Mouse (Mus musculus) CH12.LX (cell line): Measurements from ENCODE around the gene Olfr884. TPM values are rescaled to one million over a fixed set of nuclear protein-coding genes. Genes with fewer than 3 reads are reported as not detected.
A peak's percentile ranks its signal among the peaks of the same experiment; 100 is the strongest.

Experiments
- DNase-seq: peaks from one replicate; pipeline ENCODE4 v3.0.0-alpha.2; 2013; ENCODE audit errors: extremely low read depth
- H3K27ac ChIP-seq: 2 replicates; pipeline ENCODE4 v1.5.1; 2012; ENCODE audit warnings: low read depth, mild to moderate bottlenecking, control low read depth, moderate library complexity; ENCODE audit not compliant: insufficient read depth
- H3K27me3 ChIP-seq: replicated peaks from 2 replicates; pipeline ENCODE3; 2012; ENCODE audit warnings: inconsistent platforms
- H3K36me3 ChIP-seq, 2 experiments: replicated peaks in 1 of 2; 2 replicates each; pipeline versions ENCODE3 to v1.6.1; 2012; ENCODE audit warnings: inconsistent platforms in 1 of 2, low read length in 1 of 2, mild to moderate bottlenecking in 1 of 2, mixed read lengths in 1 of 2, moderate library complexity in 1 of 2; ENCODE audit not compliant: control insufficient read depth in 1 of 2, insufficient read depth in 1 of 2
- H3K4me1 ChIP-seq, 2 experiments: 2 replicates each; pipeline ENCODE4 v1.6.1; 2012; ENCODE audit warnings: inconsistent platforms in 1 of 2, moderate library complexity in 1 of 2; ENCODE audit not compliant: insufficient read depth in 2 of 2, control insufficient read depth in 1 of 2
- H3K4me2 ChIP-seq: 2 replicates; pipeline ENCODE4 v1.6.1; 2012; ENCODE audit warnings: low read depth, mild to moderate bottlenecking, control low read depth; ENCODE audit not compliant: poor library complexity, insufficient read depth, severe bottlenecking
- H3K4me3 ChIP-seq, 3 experiments: fragments of 150-350 bp in 1 of 3; sonication (generic) in 1 of 3; replicated peaks in 1 of 3; 2 replicates each; pipeline versions ENCODE3 to v1.5.1; 2011 to 2012; ENCODE audit warnings: low read depth in 2 of 3, low read length in 2 of 3, mild to moderate bottlenecking in 2 of 3, moderate library complexity in 2 of 3, control low read depth in 1 of 3, improper control_type of control experiment in 1 of 3, inconsistent platforms in 1 of 3, mixed read lengths in 1 of 3; ENCODE audit not compliant: poor library complexity in 1 of 3
- H3K79me2 ChIP-seq: replicated peaks from 2 replicates; pipeline ENCODE4 v1.6.1; 2012; ENCODE audit warnings: mild to moderate bottlenecking, moderate library complexity; ENCODE audit not compliant: control insufficient read depth, poor library complexity, insufficient read depth, severe bottlenecking; ENCODE audit errors: extremely low read depth
- H3K9ac ChIP-seq: 2 replicates; pipeline ENCODE4 v1.6.1; 2012; ENCODE audit warnings: low read depth, mild to moderate bottlenecking, control low read depth, moderate library complexity; ENCODE audit not compliant: insufficient read depth
- H3K9me3 ChIP-seq: replicated peaks from 2 replicates; pipeline ENCODE3; 2012; ENCODE audit warnings: low read length, inconsistent platforms, mixed read lengths
- BHLHE40 ChIP-seq: IDR thresholded peaks from 2 replicates; pipeline ENCODE4 v1.6.1; 2011; ENCODE audit warnings: mild to moderate bottlenecking, low read depth, low read length, improper control_type of control experiment
- CHD1 ChIP-seq: IDR thresholded peaks from 2 replicates; pipeline ENCODE4 v1.6.1; 2012; ENCODE audit warnings: low read depth, low read length, improper control_type of control experiment, inconsistent platforms
- CHD2 ChIP-seq: IDR thresholded peaks from 2 replicates; pipeline ENCODE4 v1.6.1; 2011; ENCODE audit warnings: low read length, improper control_type of control experiment
- CTCF ChIP-seq, 2 experiments: IDR thresholded peaks in 1 of 2; conservative IDR thresholded peaks in 1 of 2; 2 replicates each; pipeline ENCODE4 v1.5.1; 2011 to 2012; ENCODE audit warnings: low read depth in 2 of 2, low read length in 2 of 2, improper control_type of control experiment in 1 of 2, inconsistent platforms in 1 of 2, mild to moderate bottlenecking in 1 of 2, moderate library complexity in 1 of 2
- E2F4 ChIP-seq: IDR thresholded peaks from 2 replicates; pipeline ENCODE4 v1.6.1; 2011; ENCODE audit warnings: low read depth, low read length, improper control_type of control experiment; ENCODE audit not compliant: insufficient replicate concordance
- ELF1 ChIP-seq: IDR thresholded peaks from 2 replicates; pipeline ENCODE4 v1.6.1; 2014; ENCODE audit warnings: low read depth, mild to moderate bottlenecking, inconsistent platforms, low read length, improper control_type of control experiment
- EP300 ChIP-seq: IDR thresholded peaks from 2 replicates; pipeline ENCODE4 v1.6.1; 2011; ENCODE audit warnings: low read length, improper control_type of control experiment
- HCFC1 ChIP-seq: IDR thresholded peaks from 2 replicates; pipeline ENCODE4 v1.6.1; 2012; ENCODE audit warnings: low read depth, mild to moderate bottlenecking, inconsistent platforms, low read length, improper control_type of control experiment
- JUN ChIP-seq: IDR thresholded peaks from 2 replicates; pipeline ENCODE4 v1.6.1; 2011; ENCODE audit warnings: low read depth, mild to moderate bottlenecking, low read length, improper control_type of control experiment, moderate library complexity; ENCODE audit not compliant: insufficient read depth
- JUND ChIP-seq: conservative IDR thresholded peaks from 2 replicates; pipeline ENCODE4 v1.6.1; 2011; ENCODE audit warnings: low read depth, low read length, improper control_type of control experiment
- KAT2A ChIP-seq: IDR thresholded peaks from 2 replicates; pipeline ENCODE4 v1.6.1; 2012; ENCODE audit warnings: low read length, improper control_type of control experiment, inconsistent platforms; ENCODE audit not compliant: insufficient replicate concordance
- MAFK ChIP-seq: IDR thresholded peaks from 2 replicates; pipeline ENCODE4 v1.6.1; 2011; ENCODE audit warnings: low read length, improper control_type of control experiment; ENCODE audit not compliant: insufficient replicate concordance
- MAX ChIP-seq: IDR thresholded peaks from 2 replicates; pipeline ENCODE4 v1.6.1; 2011; ENCODE audit warnings: low read length, improper control_type of control experiment
- MAZ ChIP-seq: IDR thresholded peaks from 2 replicates; pipeline ENCODE4 v1.6.1; 2012; ENCODE audit warnings: low read depth, mild to moderate bottlenecking, inconsistent platforms, low read length, improper control_type of control experiment, moderate library complexity
- MXI1 ChIP-seq: IDR thresholded peaks from 2 replicates; pipeline ENCODE4 v1.6.1; 2011; ENCODE audit warnings: mild to moderate bottlenecking, low read depth, low read length, improper control_type of control experiment
- MYC ChIP-seq: IDR thresholded peaks from 2 replicates; pipeline ENCODE4 v1.6.1; 2011; ENCODE audit warnings: low read depth, mild to moderate bottlenecking, improper control_type of control experiment, low read length
- NRF1 ChIP-seq: IDR thresholded peaks from 2 replicates; pipeline ENCODE4 v1.6.1; 2014; ENCODE audit warnings: low read depth, mild to moderate bottlenecking, inconsistent platforms, low read length, improper control_type of control experiment, moderate library complexity
- POLR2A ChIP-seq: IDR thresholded peaks from 2 replicates; pipeline ENCODE4 v1.6.1; 2011; ENCODE audit warnings: low read depth, mild to moderate bottlenecking, improper control_type of control experiment, low read length
- RAD21 ChIP-seq: IDR thresholded peaks from 2 replicates; pipeline ENCODE4 v1.6.1; 2011; ENCODE audit warnings: low read depth, mild to moderate bottlenecking, low read length, improper control_type of control experiment, moderate library complexity
- SMC3 ChIP-seq: IDR thresholded peaks from 2 replicates; pipeline ENCODE4 v1.6.1; 2011; ENCODE audit warnings: low read depth, low read length, improper control_type of control experiment
- TBP ChIP-seq: conservative IDR thresholded peaks from 2 replicates; pipeline ENCODE4 v1.6.1; 2011; ENCODE audit warnings: low read depth, low read length, improper control_type of control experiment
- TCF12 ChIP-seq: IDR thresholded peaks from 2 replicates; pipeline ENCODE4 v1.6.1; 2014; ENCODE audit warnings: low read depth, mild to moderate bottlenecking, inconsistent platforms, low read length, improper control_type of control experiment
- USF1 ChIP-seq: IDR thresholded peaks from 2 replicates; pipeline ENCODE4 v1.6.1; 2014; ENCODE audit warnings: low read depth, mild to moderate bottlenecking, inconsistent platforms, low read length, improper control_type of control experiment
- USF2 ChIP-seq: conservative IDR thresholded peaks from 2 replicates; pipeline ENCODE4 v1.6.1; 2011; ENCODE audit warnings: low read depth, low read length, improper control_type of control experiment
- ZC3H11A ChIP-seq: IDR thresholded peaks from 2 replicates; pipeline ENCODE4 v1.6.1; 2012; ENCODE audit warnings: low read depth, mild to moderate bottlenecking, inconsistent platforms, low read length, improper control_type of control experiment
- ZMIZ1 ChIP-seq: IDR thresholded peaks from 2 replicates; pipeline ENCODE4 v1.6.1; 2012; ENCODE audit warnings: low read depth, mild to moderate bottlenecking, inconsistent platforms, low read length, improper control_type of control experiment
- ZNF384 ChIP-seq: IDR thresholded peaks from 2 replicates; pipeline ENCODE4 v1.6.1; 2012; ENCODE audit warnings: low read depth, low read length, improper control_type of control experiment, inconsistent platforms
- dilution Hi-C: fragments of 300-500 bp; cut with MboI; formaldehyde crosslinking; loops from 2 replicates; pipeline ENCODE4 v1.14.3; 2020; ENCODE audit warnings: low sequenced_read_pairs; ENCODE audit not compliant: extremely low pct_unique_long_range_greater_than_20kb, extremely low pct_ligation_motif_present
- in situ Hi-C: fragments of 300-500 bp; cut with MboI; formaldehyde crosslinking; loops from 3 replicates; pipeline ENCODE4 v1.14.3; 2019; ENCODE audit warnings: low sequenced_read_pairs, low pct_ligation_motif_present, low pct_unique_long_range_greater_than_20kb, mixed read lengths
- polyA plus RNA-seq: library from polyadenylated mRNA; unstranded; fragments of >175 nt; gene quantifications from 2 replicates; pipeline ENCODE4 v1.2.1, GENCODE M21; 2012; ENCODE audit warnings: low read depth; ENCODE audit not compliant: insufficient read length
- total RNA-seq, 2 experiments: library from RNA; depleted of rRNA; stranded (reverse); fragments of 300-350 nt in 1 of 2; fragments of >200 nt in 1 of 2; gene quantifications; 2 replicates each; pipeline ENCODE4 v1.2.3; 2012 to 2014

The Olfr884 gene
- total RNA-seq (2012; rRNA removed) = not detected in 2 replicates
- not detected in 2 replicates for total RNA-seq (2014; rRNA removed)
- not detected in 2 replicates for polyA plus RNA-seq

- no peaks in the 10 kb centered on the region for H3K27me3 ChIP-seq
- dilution Hi-C loops (no loop called here), in situ Hi-C loops (no loop called here)
- no peaks in the 10 kb centered on the region for H3K4me1 ChIP-seq
- TF ChIP-seq CHD1 (no peak), KAT2A (no peak), SMC3 (no peak), ZMIZ1 (no peak), BHLHE40 (no peak), HCFC1 (no peak), TCF12 (no peak), MXI1 (no peak), MAZ (no peak), TBP (no peak), JUND (no peak)
- no peaks in the 10 kb centered on the region for H3K9me3 ChIP-seq
- H3K9ac ChIP-seq = no peak within 1 kb of the TSS
- H3K4me3 ChIP-seq = no peak within 1 kb of the TSS
- no peaks in the 10 kb centered on the region for H3K36me3 ChIP-seq
- no peak for DNase-seq
- H3K4me2 ChIP-seq = no peak within 1 kb of the TSS
- H3K27ac ChIP-seq = no peak within 1 kb of the TSS
- no peaks in the 10 kb centered on the region for H3K79me2 ChIP-seq
These were observed at the start of gene Olfr884 for GRCm38 (mm10) chr9:38046255-38046654. Gene Olfr884, plus strand, starts transcription at chr9:38046555.

DNA sequence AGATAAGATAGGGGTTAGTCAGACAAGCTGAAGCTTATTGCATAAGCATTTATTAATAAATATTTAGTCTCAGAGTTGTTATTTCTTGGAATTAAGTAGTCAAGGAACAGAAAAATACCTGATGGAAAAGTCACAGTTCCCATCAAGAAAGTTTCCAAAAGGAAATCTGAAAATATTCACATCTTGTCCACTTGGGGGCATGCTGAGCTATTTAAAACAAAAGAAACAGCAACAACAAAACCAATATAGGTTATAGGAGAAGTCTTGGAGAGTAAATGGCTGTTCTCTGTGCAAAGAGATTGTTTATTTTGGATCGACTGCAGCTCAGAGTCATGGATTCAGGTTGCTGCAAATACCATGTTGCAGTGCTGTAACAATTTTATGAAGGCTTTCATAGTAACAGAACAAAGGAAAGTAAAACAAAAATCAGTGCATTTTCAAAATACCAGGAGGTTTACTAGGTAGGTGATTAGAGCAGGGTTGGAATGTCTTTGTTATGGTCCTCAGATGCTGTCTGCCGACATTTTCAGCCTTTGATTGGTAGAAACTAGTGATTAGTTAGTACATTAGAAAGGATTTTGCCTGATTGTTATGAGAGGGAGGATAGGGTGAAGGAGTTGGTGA is 47.7 kb upstream of the Olfr884 start:
- H3K9me3 ChIP-seq = no peaks in the 10 kb centered on the region
- dilution Hi-C loops = no loop called here
- no peak for TF ChIP-seq CHD1
- no peak for TF ChIP-seq MAZ
- TF ChIP-seq MAX = no peak
- no peak for TF ChIP-seq E2F4
- TF ChIP-seq USF1 = no peak
- no peak for TF ChIP-seq JUN
- no peak for TF ChIP-seq ZMIZ1
- peak; percentile 28 to 51; a peak in 3 of 4 replicates for TF ChIP-seq CTCF (conservative IDR thresholded peaks at IDR 0.05 in 1 of 2, IDR thresholded peaks at IDR 0.05 in 1 of 2; ENCODE audit: low read depth in 2 of 2, low read length in 2 of 2)
- TF ChIP-seq POLR2A = no peak
- TF ChIP-seq SMC3 = peak; percentile 32
- no peak for TF ChIP-seq MAFK
- TF ChIP-seq RAD21 = peak; percentile 64
- no peak for TF ChIP-seq NRF1
- no peak for TF ChIP-seq CHD2
- no peak for TF ChIP-seq ZNF384
- no peak for TF ChIP-seq USF2
- no peak for TF ChIP-seq ELF1
- TF ChIP-seq TCF12 = no peak
- TF ChIP-seq MYC = no peak
- no peak for TF ChIP-seq EP300
- TF ChIP-seq ZC3H11A = no peak
- TF ChIP-seq, all 38 proteins: peak for 3

More for the DNA sequence above, 47.7 kb upstream of the Olfr884 start:
- no peaks in the 10 kb centered on the region for H3K36me3 ChIP-seq
- no peaks in the 10 kb centered on the region for H3K79me2 ChIP-seq
- H3K4me2 ChIP-seq = no peak overlapping the region
- H3K27ac ChIP-seq = no peak overlapping the region
- peak; percentile 22 for DNase-seq
- H3K4me1 ChIP-seq = no peaks in the 10 kb centered on the region
- H3K27me3 ChIP-seq = no peaks in the 10 kb centered on the region
- H3K4me3 ChIP-seq = no peak overlapping the region
- in situ Hi-C loops = no loop called here
- H3K9ac ChIP-seq = no peak overlapping the region
